Mouse (Mus musculus) lung, adult 2 months (tissue): ENCODE results near the gene Fndc3b.

Experiments
- CTCF ChIP-seq: fragments of 200-500 bp; IDR thresholded peaks from 2 replicates; pipeline ENCODE4 v1.5.1; 2011; ENCODE audit warnings: mild to moderate bottlenecking, low read length, control low read depth; ENCODE audit not compliant: insufficient read depth
- POLR2A ChIP-seq: fragments of 200-500 bp; IDR thresholded peaks from 2 replicates; pipeline ENCODE4 v1.6.1; 2011; ENCODE audit warnings: low read depth, mild to moderate bottlenecking, control low read depth, low read length, borderline replicate concordance; ENCODE audit errors: extremely low read depth

- TF ChIP-seq POLR2A (no peak), CTCF (no peak)
Observed at GRCm38 (mm10) chr3:27421980-27422379, 289.1 kb downstream of the Fndc3b start.
